Mouse (Mus musculus) G1E (cell line): ENCODE results near the gene Cpne8.

Source experiments
- CTCF ChIP-seq: IDR thresholded peaks from 2 replicates; pipeline ENCODE4 v1.5.1; 2012; ENCODE audit warnings: low read depth, low read length, inconsistent platforms, mixed read lengths
- GATA1 ChIP-seq: IDR thresholded peaks from 2 replicates; pipeline ENCODE4 v1.6.1; 2012; ENCODE audit warnings: borderline replicate concordance, low read length, inconsistent platforms, mixed read lengths
- GATA2 ChIP-seq: IDR thresholded peaks from 2 replicates; pipeline ENCODE4 v1.6.1; 2012; ENCODE audit warnings: low read depth, low read length, inconsistent platforms, borderline replicate concordance
- POLR2AphosphoS5 ChIP-seq: IDR thresholded peaks from 2 replicates; pipeline ENCODE4 v1.6.1; 2012; ENCODE audit warnings: low read depth, low read length, inconsistent platforms; ENCODE audit not compliant: insufficient replicate concordance
- TAL1 ChIP-seq: conservative IDR thresholded peaks from 2 replicates; pipeline ENCODE4 v1.6.1; 2012; ENCODE audit warnings: low read depth, low read length, inconsistent platforms, mixed read lengths

- TF ChIP-seq CTCF (no peak), TAL1 (no peak), GATA1 (no peak), POLR2AphosphoS5 (no peak), GATA2 (no peak)
Measured at GRCm38 (mm10) chr15:90658053-90658452, 21.2 kb downstream of the Cpne8 start.
